Mouse (Mus musculus) midbrain, embryonic 12.5 days (tissue): ENCODE measurements at regions not wholly inside any gene's neighbourhood (a gene's known extent, or its start where the extent isn't known, plus 50 kb on each side); places are given as distances from the start of the nearest gene placed in this dataset.

Experiments
- ATAC-seq: fragments of 200-750 bp; cut with Nextera tagmentation; 2 replicates; pipeline ENCODE4 v1.8.0; 2017; ENCODE audit warnings: low read depth, moderate TSS enrichment, moderate library complexity; ENCODE audit not compliant: low FRiP score
- H3K27ac ChIP-seq: fragments of 300-500 bp; sonication (generic); replicated peaks from 2 replicates; pipeline ENCODE4 v1.5.1; 2016; ENCODE audit warnings: mild to moderate bottlenecking
- H3K27me3 ChIP-seq: fragments of 300-500 bp; sonication (generic); 2 replicates; pipeline ENCODE4 v1.6.1; 2016; ENCODE audit warnings: mild to moderate bottlenecking
- H3K36me3 ChIP-seq: fragments of 300-500 bp; sonication (generic); 2 replicates; pipeline ENCODE4 v1.6.1; 2016
- H3K4me1 ChIP-seq: fragments of 300-500 bp; sonication (generic); 2 replicates; pipeline ENCODE4 v1.6.1; 2016
- H3K4me2 ChIP-seq: fragments of 300-500 bp; sonication (generic); replicated peaks from 2 replicates; pipeline ENCODE4 v1.6.1; 2016; ENCODE audit warnings: mild to moderate bottlenecking, moderate library complexity
- H3K4me3 ChIP-seq: fragments of 300-500 bp; sonication (generic); 2 replicates; pipeline ENCODE4 v1.5.1; 2016; ENCODE audit warnings: mild to moderate bottlenecking
- H3K9ac ChIP-seq: fragments of 300-500 bp; sonication (generic); replicated peaks from 2 replicates; pipeline ENCODE4 v1.6.1; 2016; ENCODE audit warnings: mild to moderate bottlenecking, moderate library complexity
- H3K9me3 ChIP-seq: fragments of 300-500 bp; sonication (generic); 2 replicates; pipeline ENCODE4 v1.6.1; 2016; ENCODE audit warnings: mild to moderate bottlenecking
- WGBS: fragments of 180-500 bp; shearing (Covaris S2); methylation state at CpG from one replicate; pipeline ENCODE4 v1.1.7; 2016; 5-methylcytosine and 5-hydroxymethylcytosine counted together

DNA sequence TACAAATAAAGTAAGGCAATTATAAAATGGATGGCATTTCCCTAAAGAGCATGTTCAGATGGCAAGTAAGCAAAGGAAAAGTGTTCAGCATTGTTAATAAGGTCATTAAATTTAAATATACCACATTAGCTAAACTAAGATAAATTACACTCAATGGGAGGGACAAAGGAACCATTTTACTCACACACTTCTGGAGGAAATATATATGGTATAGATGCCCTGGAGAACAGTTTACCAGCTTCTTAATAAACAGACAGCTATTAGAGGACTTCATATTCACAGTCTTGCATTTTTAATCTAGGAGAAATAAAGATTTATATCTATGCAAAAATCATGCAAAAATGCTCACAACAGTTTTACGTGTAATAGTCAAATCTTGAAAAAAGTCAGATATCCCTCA is 183.8 kb downstream of the Dthd1 start:
- Histone ChIP-seq H3K9ac (no peak overlapping the region), H3K4me3 (no peak overlapping the region), H3K4me1 (no peaks in the 10 kb centered on the region), H3K4me2 (no peak overlapping the region), H3K27ac (no peak overlapping the region), H3K36me3 (no peaks in the 10 kb centered on the region), H3K9me3 (no peaks in the 10 kb centered on the region), H3K27me3 (no peaks in the 10 kb centered on the region)
- whole genome bisulfite sequencing = 98% methylated on average over 1 of the region's 1 CpGs
- no peak for ATAC-seq

DNA sequence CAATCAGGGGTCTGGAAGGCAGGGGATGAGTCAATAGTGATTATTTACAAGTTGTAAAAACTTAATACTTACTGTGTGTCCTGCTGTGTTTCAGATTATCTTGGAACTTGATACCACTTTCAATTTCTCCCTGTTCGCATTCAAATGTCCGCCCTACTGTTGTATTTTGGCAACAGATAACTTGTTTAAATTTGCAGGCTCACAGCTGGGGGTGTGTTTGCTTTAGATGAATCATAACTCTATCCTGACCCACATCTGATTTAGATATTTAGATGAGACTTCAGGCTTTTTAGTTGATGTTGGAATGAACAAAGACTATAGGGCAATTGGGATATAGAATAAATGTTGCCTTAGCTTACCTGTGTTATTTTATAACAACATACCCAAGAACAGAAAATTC is 220.8 kb downstream of the Dthd1 start:
- Histone ChIP-seq H3K9me3 (no peaks in the 10 kb centered on the region), H3K4me2 (no peak overlapping the region)
- ATAC-seq = no peak

DNA sequence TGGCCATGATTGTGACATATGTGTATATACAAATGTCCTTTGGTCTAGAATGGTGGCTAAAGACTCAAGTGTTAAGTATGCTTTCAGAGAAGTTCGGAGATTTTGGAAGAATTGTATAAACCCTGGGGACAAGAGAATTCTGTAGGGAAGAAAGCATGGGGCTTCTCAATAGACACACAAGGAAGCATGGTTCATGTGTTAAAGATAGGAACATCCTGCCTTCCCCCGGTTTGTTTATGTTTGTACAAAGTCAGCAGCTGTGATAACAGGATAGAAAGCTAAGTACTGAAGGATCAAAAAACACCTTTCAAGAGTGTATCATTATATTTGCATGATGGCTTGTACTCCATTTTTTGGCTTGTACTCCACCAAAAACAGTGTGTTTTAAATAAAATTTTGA is 232.1 kb downstream of the Dthd1 start:
- Histone ChIP-seq H3K4me1 (no peaks in the 10 kb centered on the region), H3K4me2 (no peak overlapping the region), H3K27me3 (no peaks in the 10 kb centered on the region), H3K27ac (no peak overlapping the region), H3K9ac (no peak overlapping the region), H3K36me3 (no peaks in the 10 kb centered on the region), H3K9me3 (no peaks in the 10 kb centered on the region), H3K4me3 (no peak overlapping the region)
- no peak for ATAC-seq
- 66% methylated on average over 2 of the region's 2 CpGs for WGBS

More for the DNA sequence above, 220.8 kb downstream of the Dthd1 start:
- Histone ChIP-seq H3K4me1 (no peaks in the 10 kb centered on the region), H3K9ac (no peak overlapping the region), H3K27me3 (no peaks in the 10 kb centered on the region), H3K27ac (no peak overlapping the region), H3K4me3 (no peak overlapping the region), H3K36me3 (no peaks in the 10 kb centered on the region)
- WGBS = 90% methylated on average over 2 of the region's 2 CpGs

DNA sequence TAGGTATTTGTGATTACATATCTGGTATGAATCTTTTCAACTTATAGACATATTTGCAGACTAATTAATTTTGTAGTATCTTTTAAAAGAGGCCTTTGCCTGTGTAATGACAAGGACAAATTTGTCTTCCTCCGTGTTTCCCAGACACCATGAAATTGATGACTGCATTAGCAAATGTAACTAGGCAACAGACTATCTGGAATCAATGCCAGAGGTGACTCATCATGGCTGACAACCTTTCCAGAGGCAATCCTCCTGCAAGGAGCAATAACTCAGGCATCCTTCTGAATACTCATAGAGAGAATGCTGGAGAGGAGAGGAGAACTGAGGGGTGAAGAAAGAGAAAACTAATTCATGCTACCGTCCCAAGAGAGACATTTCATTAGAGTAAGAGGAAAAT is 249.7 kb downstream of the Dthd1 start:
- no peak for ATAC-seq
- H3K27ac ChIP-seq = no peak overlapping the region
- WGBS = 71% methylated on average over 2 of the region's 2 CpGs
- H3K36me3 ChIP-seq = no peaks in the 10 kb centered on the region
- no peak overlapping the region for H3K4me3 ChIP-seq
- no peaks in the 10 kb centered on the region for H3K9me3 ChIP-seq
- no peaks in the 10 kb centered on the region for H3K27me3 ChIP-seq
- no peak overlapping the region for H3K9ac ChIP-seq
- H3K4me2 ChIP-seq = no peak overlapping the region
- no peaks in the 10 kb centered on the region for H3K4me1 ChIP-seq

DNA sequence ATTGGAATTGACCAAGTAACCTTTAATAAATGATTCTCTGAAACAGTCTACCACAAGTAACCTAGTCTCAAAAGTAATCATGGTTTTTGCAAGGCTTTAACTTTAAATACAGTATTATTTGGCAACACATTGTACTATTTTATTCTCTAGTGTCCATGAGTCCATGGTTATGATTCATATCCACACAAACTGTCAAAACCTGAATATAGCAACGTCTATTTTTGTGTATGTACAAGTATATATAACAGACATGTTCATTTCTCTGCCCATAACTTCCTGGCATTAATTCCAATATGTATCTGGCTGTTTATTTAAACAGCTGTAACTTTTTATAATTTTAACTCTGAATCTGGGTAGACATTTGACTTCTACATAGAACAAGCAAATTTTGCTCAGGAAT is 253.2 kb downstream of the Dthd1 start:
- 58% methylated on average over 1 of the region's 1 CpGs for WGBS

DNA sequence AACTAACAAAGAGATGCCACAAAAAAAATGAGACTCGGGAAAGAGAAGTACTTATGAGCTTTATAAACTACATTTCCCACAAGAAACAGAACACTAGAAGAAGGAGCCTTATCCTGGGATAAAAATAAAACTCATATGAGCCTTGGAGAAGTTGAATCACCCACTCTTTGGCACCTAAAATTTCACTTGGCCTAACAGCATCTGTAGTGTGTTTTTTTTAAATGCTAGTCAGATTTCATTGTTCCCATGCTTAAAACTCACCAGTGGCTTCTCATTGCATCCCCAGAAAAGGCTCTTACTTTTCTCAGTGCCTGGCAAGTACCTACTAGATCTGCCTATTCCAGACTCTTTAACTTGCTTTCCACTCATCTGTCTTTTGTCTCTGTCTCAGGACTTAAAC is 284.5 kb downstream of the Dthd1 start:
- H3K36me3 ChIP-seq = no peaks in the 10 kb centered on the region
- H3K4me2 ChIP-seq = no peak overlapping the region
- H3K27ac ChIP-seq = no peak overlapping the region
- no peaks in the 10 kb centered on the region for H3K4me1 ChIP-seq
- no peaks in the 10 kb centered on the region for H3K27me3 ChIP-seq
- H3K9me3 ChIP-seq = no peaks in the 10 kb centered on the region
- 67% methylated on average over 1 of the region's 1 CpGs for WGBS
- no peak overlapping the region for H3K9ac ChIP-seq
- no peak overlapping the region for H3K4me3 ChIP-seq
- ATAC-seq = no peak

More for the DNA sequence above, 253.2 kb downstream of the Dthd1 start:
- no peak for ATAC-seq
- no peak overlapping the region for H3K4me3 ChIP-seq
- no peaks in the 10 kb centered on the region for H3K9me3 ChIP-seq
- no peak overlapping the region for H3K9ac ChIP-seq
- no peak overlapping the region for H3K27ac ChIP-seq
- no peaks in the 10 kb centered on the region for H3K27me3 ChIP-seq
- no peak overlapping the region for H3K4me2 ChIP-seq
- no peaks in the 10 kb centered on the region for H3K36me3 ChIP-seq
- H3K4me1 ChIP-seq = no peaks in the 10 kb centered on the region

DNA sequence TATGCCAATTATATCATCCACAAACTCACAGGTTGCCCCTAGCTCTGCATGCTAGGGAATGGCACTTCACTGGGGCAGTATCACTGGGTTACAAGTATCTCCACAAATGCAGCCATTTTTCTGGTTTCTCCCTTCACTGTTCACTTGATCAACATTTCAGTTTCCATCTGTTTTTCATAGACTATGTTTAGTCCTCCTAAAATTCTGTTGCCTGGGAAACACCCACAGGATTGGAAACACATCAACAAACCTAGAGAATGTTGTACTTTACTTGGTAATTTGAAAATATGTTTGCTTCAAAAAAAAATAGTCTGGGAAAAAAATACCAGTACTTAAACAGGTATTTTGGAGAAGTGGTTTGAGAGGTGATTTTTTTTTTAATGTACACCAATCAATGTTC is 318.9 kb downstream of the Dthd1 start:
- H3K9me3 ChIP-seq = no peaks in the 10 kb centered on the region
- no peaks in the 10 kb centered on the region for H3K4me1 ChIP-seq
- no peaks in the 10 kb centered on the region for H3K27me3 ChIP-seq
- ATAC-seq = no peak
- no peaks in the 10 kb centered on the region for H3K36me3 ChIP-seq
- H3K9ac ChIP-seq = no peak overlapping the region
- H3K4me2 ChIP-seq = no peak overlapping the region
- H3K27ac ChIP-seq = no peak overlapping the region
- no peak overlapping the region for H3K4me3 ChIP-seq

DNA sequence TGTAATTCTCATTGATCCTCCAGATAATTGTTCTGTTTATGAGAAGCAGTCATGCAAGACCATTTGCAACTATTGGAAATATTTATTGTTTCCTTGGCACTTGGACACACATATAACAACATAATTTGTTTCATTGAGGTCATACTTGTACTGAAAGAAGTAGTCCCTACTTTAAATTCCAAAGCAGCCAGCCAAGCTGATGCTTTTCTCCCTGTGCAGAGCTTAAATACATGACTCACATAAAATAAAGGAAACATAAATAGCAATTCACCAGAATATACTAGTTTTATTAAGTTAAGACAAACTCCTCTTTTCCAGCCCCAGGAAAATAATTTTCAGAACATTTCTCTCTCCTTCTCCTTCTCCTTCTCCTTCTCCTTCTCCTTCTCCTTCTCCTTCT is 324.3 kb downstream of the Dthd1 start:
- no peak for ATAC-seq
- no peak overlapping the region for H3K9ac ChIP-seq
- H3K27ac ChIP-seq = no peak overlapping the region
- H3K4me2 ChIP-seq = no peak overlapping the region
- H3K4me3 ChIP-seq = no peak overlapping the region
- no peaks in the 10 kb centered on the region for H3K4me1 ChIP-seq
- H3K27me3 ChIP-seq = no peaks in the 10 kb centered on the region
- H3K9me3 ChIP-seq = no peaks in the 10 kb centered on the region
- H3K36me3 ChIP-seq = no peaks in the 10 kb centered on the region

DNA sequence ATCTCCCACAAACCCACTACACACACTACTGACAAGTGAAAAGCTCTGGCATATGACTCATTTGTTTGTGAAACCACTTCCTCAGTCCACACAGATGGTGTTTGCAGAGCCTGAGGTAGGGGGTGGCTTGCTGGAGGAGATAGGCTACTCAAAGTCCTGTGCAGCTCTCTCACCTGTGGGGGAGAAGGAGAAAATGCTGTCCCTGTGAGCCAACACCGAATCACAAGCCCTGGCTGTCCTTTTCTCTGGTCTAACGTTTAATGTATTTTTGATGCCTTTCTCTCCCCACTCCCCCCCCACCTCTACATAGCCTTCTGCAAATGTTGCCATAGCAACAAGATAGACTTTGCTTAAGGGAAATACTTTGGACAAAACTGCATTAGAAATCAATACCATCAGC is 356.1 kb downstream of the Dthd1 start:
- no peaks in the 10 kb centered on the region for H3K9me3 ChIP-seq
- no peaks in the 10 kb centered on the region for H3K4me1 ChIP-seq
- H3K4me2 ChIP-seq = no peak overlapping the region
- no peaks in the 10 kb centered on the region for H3K27me3 ChIP-seq
- H3K9ac ChIP-seq = no peak overlapping the region
- H3K27ac ChIP-seq = no peak overlapping the region
- WGBS = 38% methylated on average over 2 of the region's 2 CpGs
- H3K36me3 ChIP-seq = no peaks in the 10 kb centered on the region
- H3K4me3 ChIP-seq = no peak overlapping the region
- peak; percentile 41; the same call in 1 of the 2 replicates for ATAC-seq

DNA sequence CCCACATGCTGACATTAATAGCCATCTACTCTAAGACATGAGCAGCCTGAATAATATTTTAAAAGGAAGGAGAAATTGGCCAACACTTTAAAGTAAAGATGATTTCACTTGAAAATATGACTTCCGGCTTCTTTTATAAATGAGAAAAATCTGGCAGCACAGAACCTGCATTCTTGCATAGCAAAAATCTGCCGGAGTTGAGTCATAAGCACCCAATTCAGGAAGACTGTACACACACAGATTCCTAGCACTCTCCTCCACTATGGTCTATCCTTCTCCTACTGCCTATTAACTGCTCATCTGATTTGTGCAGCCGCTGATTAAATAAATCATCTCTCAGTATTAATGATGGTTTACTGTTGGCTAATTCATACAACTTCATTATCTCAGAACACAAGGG is 356.9 kb downstream of the Dthd1 start:
- Histone ChIP-seq H3K27ac (no peak overlapping the region), H3K9ac (no peak overlapping the region), H3K27me3 (no peaks in the 10 kb centered on the region), H3K36me3 (no peaks in the 10 kb centered on the region), H3K4me2 (no peak overlapping the region), H3K9me3 (no peaks in the 10 kb centered on the region), H3K4me1 (no peaks in the 10 kb centered on the region), H3K4me3 (no peak overlapping the region)
- 90% methylated on average over 3 of the region's 3 CpGs for WGBS
- ATAC-seq = no peak

DNA sequence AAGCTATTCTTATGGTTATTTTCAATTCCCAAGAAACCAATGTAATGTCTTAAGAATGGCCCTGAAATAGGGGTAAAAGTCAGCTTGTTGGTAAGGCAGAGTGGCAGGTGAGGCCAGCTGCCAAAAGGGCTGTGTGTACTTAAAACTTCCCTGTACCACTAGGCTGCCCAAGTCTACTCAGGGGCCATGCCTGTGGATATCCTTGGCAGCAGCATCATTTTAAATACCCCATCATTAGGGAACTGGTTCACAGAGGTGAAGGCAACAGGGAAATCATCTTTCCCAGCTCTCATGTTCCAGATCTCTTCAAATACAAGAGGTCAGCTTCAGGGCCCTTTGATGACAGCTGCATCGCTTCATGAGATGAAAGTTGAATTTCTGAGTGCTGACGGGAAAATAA is 399.8 kb downstream of the Dthd1 start:
- Histone ChIP-seq H3K9me3 (no peaks in the 10 kb centered on the region), H3K4me1 (no peaks in the 10 kb centered on the region), H3K27me3 (no peaks in the 10 kb centered on the region), H3K4me2 (no peak overlapping the region), H3K36me3 (no peaks in the 10 kb centered on the region), H3K4me3 (no peak overlapping the region), H3K9ac (no peak overlapping the region), H3K27ac (no peak overlapping the region)
- no peak for ATAC-seq
- 72% methylated on average over 2 of the region's 2 CpGs for WGBS

DNA sequence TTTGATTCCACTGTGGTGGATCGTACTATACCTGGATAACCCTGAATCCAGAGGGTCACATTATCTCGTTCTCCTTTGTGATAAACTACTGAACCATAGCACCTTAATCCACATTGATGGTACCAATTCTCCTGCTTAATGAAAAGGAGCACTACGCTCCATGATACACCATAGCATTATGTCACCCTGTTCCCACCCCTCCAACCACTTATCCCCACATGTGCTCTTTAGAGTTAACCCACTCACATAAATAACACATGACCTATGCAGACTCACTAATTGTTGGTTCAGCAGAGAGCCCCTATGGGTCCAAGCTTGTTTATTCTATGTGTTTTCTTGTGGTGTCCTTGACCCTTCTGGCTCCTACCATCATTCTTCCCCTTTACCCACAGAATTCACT is 405.8 kb downstream of the Dthd1 start:
- 51% methylated on average over 3 of the region's 3 CpGs for WGBS
- H3K9me3 ChIP-seq = no peaks in the 10 kb centered on the region
- no peak overlapping the region for H3K4me2 ChIP-seq
- H3K4me3 ChIP-seq = no peak overlapping the region
- no peak overlapping the region for H3K27ac ChIP-seq
- no peaks in the 10 kb centered on the region for H3K36me3 ChIP-seq
- no peak; the same call in 1 of the 2 replicates for ATAC-seq
- H3K9ac ChIP-seq = no peak overlapping the region
- no peaks in the 10 kb centered on the region for H3K4me1 ChIP-seq
- H3K27me3 ChIP-seq = no peaks in the 10 kb centered on the region

DNA sequence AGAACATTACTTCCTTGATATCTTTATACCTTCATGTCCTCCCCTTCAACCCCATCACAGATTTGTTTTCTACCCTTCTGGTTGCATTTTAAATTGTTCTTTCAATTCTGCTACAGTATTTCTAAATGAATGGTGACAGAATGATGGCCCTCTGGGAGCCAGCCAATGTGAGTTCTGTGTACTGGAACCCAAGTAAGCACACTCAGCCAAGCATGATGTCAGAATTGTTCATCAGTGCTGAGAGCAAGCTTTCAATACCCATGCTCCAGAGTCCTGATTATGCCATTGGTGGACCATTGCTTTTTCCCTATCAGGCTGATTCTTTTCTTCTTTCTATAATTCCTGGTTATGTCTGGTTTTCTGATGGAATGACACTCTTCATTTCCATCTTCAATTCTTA is 386.3 kb upstream of the Nwd2 start:
- no peak overlapping the region for H3K4me2 ChIP-seq
- no peaks in the 10 kb centered on the region for H3K27me3 ChIP-seq
- H3K27ac ChIP-seq = no peak overlapping the region
- no peak overlapping the region for H3K9ac ChIP-seq
- no peaks in the 10 kb centered on the region for H3K9me3 ChIP-seq
- no peaks in the 10 kb centered on the region for H3K36me3 ChIP-seq
- H3K4me3 ChIP-seq = no peak overlapping the region
- no peaks in the 10 kb centered on the region for H3K4me1 ChIP-seq
- ATAC-seq = no peak
